Mouse (Mus musculus): Measurements from ENCODE around the gene Nab2. TPM values are rescaled to one million over a fixed set of nuclear protein-coding genes. Genes with fewer than 3 reads are reported as not detected.

Gene Nab2
- polyA plus RNA-seq, 1 experiment from 2014 or later: 0.79 TPM

DNA sequence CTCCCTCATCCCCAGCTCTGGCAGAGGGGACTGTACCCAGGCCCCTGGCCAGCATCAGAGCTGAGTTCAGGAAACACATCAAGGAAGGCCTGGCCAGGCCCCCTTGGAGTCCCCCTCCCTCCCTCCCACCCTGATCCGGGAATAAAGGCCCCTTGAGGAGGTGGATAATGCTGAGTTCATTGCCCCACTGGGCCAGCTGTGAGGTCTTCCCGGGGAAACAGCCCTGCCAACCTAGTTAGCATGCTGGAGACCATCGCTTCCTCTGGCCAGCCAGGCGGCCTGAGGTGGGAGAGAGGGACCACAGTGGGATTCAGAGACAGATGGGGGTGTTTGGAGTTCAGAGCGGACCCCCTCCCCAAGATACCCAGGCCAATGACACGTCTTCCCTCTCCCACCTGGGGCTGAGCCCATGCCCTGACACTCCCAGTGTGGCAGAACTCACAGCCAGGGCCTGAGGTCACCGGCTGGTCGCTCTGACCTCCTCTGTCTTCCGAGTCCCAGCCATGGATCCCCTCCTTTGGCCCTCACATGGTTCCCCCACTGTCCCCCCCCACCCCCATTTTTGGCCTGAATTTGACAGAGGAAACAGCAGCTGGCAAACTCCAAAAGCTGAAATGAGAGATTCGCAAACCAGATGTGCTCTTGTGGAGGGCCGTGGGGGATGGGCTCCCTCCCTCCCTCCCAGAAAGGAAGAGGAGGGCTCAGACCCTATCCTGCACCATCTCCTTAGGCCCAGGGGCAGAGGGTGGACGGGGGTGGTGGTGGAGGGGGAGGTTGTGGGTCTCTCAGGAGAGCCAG is 53.9 kb downstream of the Nab2 start:
- H3K4me2 ChIP-seq (ENCODE audit: low read depth, low read length): peak overlapping the region; percentile 16; the same call in 1 of the 2 replicates
- H3K27me3 ChIP-seq (ENCODE audit: control insufficient read depth, insufficient read depth, low read length): no peaks in the 10 kb centered on the region
- peaks cover 19% of the 10 kb centered on the region for H3K36me3 ChIP-seq (ENCODE audit: control insufficient read depth, insufficient read depth, low read length)
- WGBS: 13% methylated on average over 12 of the region's 12 CpGs
- ATAC-seq (ENCODE audit: low read depth): peak; percentile 41; the same call in 1 of the 2 replicates
- H3K4me3 ChIP-seq (ENCODE audit: low read depth, low read length): no peak overlapping the region
- no peaks in the 10 kb centered on the region for H3K9me3 ChIP-seq (ENCODE audit: control insufficient read depth, low read length)
- H3K9ac ChIP-seq (replicated peaks; ENCODE audit: low read depth, low read length): no peak overlapping the region
- H3K27ac ChIP-seq (ENCODE audit: low read depth, low read length): peak overlapping the region; percentile 62; the same call in 1 of the 2 replicates
- H3K4me1 ChIP-seq (ENCODE audit: control insufficient read depth, insufficient read depth, low read length): peaks cover 56% of the 10 kb centered on the region

GRCm38 (mm10) chr10:127612079-127612775 is 56.1 kb downstream of the Nab2 start:
- WGBS: 93% methylated on average over 14 of the region's 14 CpGs
- H3K9me3 ChIP-seq (ENCODE audit: control insufficient read depth, low read length): no peaks in the 10 kb centered on the region
- no peaks in the 10 kb centered on the region for H3K27me3 ChIP-seq (ENCODE audit: control insufficient read depth, insufficient read depth, low read length)
- H3K36me3 ChIP-seq (ENCODE audit: control insufficient read depth, insufficient read depth, low read length): peaks cover 31% of the 10 kb centered on the region
- H3K4me2 ChIP-seq (ENCODE audit: low read depth, low read length): no peak overlapping the region
- H3K4me3 ChIP-seq (ENCODE audit: low read depth, low read length): no peak overlapping the region
- no peak for ATAC-seq (ENCODE audit: low read depth)
- H3K4me1 ChIP-seq (ENCODE audit: control insufficient read depth, insufficient read depth, low read length): peaks cover 34% of the 10 kb centered on the region
- H3K27ac ChIP-seq (ENCODE audit: low read depth, low read length): no peak overlapping the region
- H3K9ac ChIP-seq (replicated peaks; ENCODE audit: low read depth, low read length): no peak overlapping the region

Other genes with a start within 250 kb of the Nab2 start
- 0.31 TPM in 1 of 2 replicates, not detected in the other for gene Stac3, start 166.9 kb downstream of the Nab2 start, polyA plus RNA-seq (2014; fragmentation: Nextera tagmentation; extraction: Ambion mirVana)
- gene Ndufa4l2, start 153.6 kb downstream of the Nab2 start, polyA plus RNA-seq (2014; fragmentation: Nextera tagmentation; extraction: Ambion mirVana): 9.7 and 13.5 TPM in 2 replicates
- 44.9 and 46.8 TPM in 2 replicates for gene Shmt2, start 146.1 kb downstream of the Nab2 start, polyA plus RNA-seq (2014; fragmentation: Nextera tagmentation; extraction: Ambion mirVana)
- gene Nxph4, start 134.0 kb downstream of the Nab2 start, polyA plus RNA-seq (2014; fragmentation: Nextera tagmentation; extraction: Ambion mirVana): 80.1 and 80.4 TPM in 2 replicates
- gene Lrp1, start 47.4 kb downstream of the Nab2 start, polyA plus RNA-seq (2014; fragmentation: Nextera tagmentation; extraction: Ambion mirVana): 110 and 125 TPM in 2 replicates
- 1.8 and 5.3 TPM in 2 replicates for gene Stat6, start 25.6 kb downstream of the Nab2 start, polyA plus RNA-seq (2014; fragmentation: Nextera tagmentation; extraction: Ambion mirVana)
- 3.0 and 3.4 TPM in 2 replicates for gene Nemp1, start 1.7 kb downstream of the Nab2 start, polyA plus RNA-seq (2014; fragmentation: Nextera tagmentation; extraction: Ambion mirVana)
- 0.28 and 1.1 TPM in 2 replicates for gene Myo1a, start 36.6 kb upstream of the Nab2 start, polyA plus RNA-seq (2014; fragmentation: Nextera tagmentation; extraction: Ambion mirVana)
- gene Tac2, start 55.9 kb upstream of the Nab2 start, polyA plus RNA-seq (2014; fragmentation: Nextera tagmentation; extraction: Ambion mirVana): 0.32 TPM in 1 of 2 replicates, not detected in the other
- gene Zbtb39, start 71.0 kb upstream of the Nab2 start, polyA plus RNA-seq (2014; fragmentation: Nextera tagmentation; extraction: Ambion mirVana): 4.8 TPM in 2 replicates
- gene Gpr182, start 83.2 kb upstream of the Nab2 start, polyA plus RNA-seq (2014; fragmentation: Nextera tagmentation; extraction: Ambion mirVana): 0.13 and 0.33 TPM in 2 replicates
- not detected in 2 replicates for gene Rdh1, start 91.2 kb upstream of the Nab2 start, polyA plus RNA-seq (2014; fragmentation: Nextera tagmentation; extraction: Ambion mirVana)
- 0.25 TPM in 1 of 2 replicates, not detected in the other for gene Rdh16f1, start 91.2 kb upstream of the Nab2 start, polyA plus RNA-seq (2014; fragmentation: Nextera tagmentation; extraction: Ambion mirVana)
- 0.22 TPM in 1 of 2 replicates, not detected in the other for gene Rdh9, start 107.8 kb upstream of the Nab2 start, polyA plus RNA-seq (2014; fragmentation: Nextera tagmentation; extraction: Ambion mirVana)
- gene Rdh16, start 132.6 kb upstream of the Nab2 start, polyA plus RNA-seq (2014; fragmentation: Nextera tagmentation; extraction: Ambion mirVana): not detected in 2 replicates
- not detected in 2 replicates for gene Rdh19, start 181.4 kb upstream of the Nab2 start, polyA plus RNA-seq (2014; fragmentation: Nextera tagmentation; extraction: Ambion mirVana)
- gene Rdh16f2, start 197.9 kb upstream of the Nab2 start, polyA plus RNA-seq (2014; fragmentation: Nextera tagmentation; extraction: Ambion mirVana): not detected in 2 replicates
- gene Rdh7, start 220.2 kb upstream of the Nab2 start, polyA plus RNA-seq (2014; fragmentation: Nextera tagmentation; extraction: Ambion mirVana): not detected in 2 replicates
- not detected in 2 replicates for gene Sdr9c7, start 229.9 kb upstream of the Nab2 start, polyA plus RNA-seq (2014; fragmentation: Nextera tagmentation; extraction: Ambion mirVana)